Mouse (Mus musculus): ENCODE data around the gene Lhfpl2.

The Lhfpl2 gene

DNA sequence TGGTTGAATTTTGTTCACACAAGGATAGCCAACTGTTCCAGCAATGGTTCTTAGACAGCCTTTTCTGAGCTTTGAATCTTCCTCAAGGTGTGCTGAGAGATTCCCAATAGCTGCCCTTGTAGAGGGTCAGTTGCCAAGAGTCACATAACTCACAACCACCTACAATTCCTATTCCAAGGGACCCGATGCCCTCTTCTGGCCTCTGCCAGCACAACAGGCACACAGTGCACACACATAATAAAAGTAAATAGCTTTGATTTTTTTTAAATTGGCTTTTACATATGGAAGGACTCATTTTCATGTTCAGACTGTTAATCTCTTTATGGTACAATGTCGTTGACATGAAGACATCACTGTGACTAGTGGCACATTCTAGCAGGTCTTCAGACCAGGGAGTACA lies 155.1 kb downstream of the Lhfpl2 start:
- no peak for DNase-seq (ENCODE audit: low read depth, low spot score)

DNA sequence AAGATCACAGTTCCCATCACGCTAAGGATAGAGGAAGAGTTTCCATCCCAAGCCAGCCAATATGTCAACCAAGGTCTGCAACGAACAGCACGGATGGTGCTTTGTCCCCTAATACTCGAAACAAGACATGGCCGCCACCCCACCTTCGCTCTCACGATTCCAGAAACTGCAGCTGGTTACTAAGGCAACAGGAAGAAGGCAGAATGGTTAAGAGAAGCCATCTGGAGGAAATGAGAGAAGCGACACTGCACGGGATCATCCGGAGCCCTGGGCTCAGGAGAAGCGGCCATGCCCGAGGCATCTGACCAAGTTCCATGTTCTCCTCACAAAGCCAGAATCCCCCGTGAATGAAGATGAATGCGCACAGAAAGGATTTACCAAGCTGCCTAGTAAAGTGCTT lies 166.0 kb downstream of the Lhfpl2 start:
- no peak for DNase-seq (ENCODE audit: low read depth, low spot score)

- DNase-seq (ENCODE audit: low read depth, low spot score), result no peak
Measured at GRCm38 (mm10) chr13:94224717-94225705, 167.4 kb downstream of the Lhfpl2 start.

DNA sequence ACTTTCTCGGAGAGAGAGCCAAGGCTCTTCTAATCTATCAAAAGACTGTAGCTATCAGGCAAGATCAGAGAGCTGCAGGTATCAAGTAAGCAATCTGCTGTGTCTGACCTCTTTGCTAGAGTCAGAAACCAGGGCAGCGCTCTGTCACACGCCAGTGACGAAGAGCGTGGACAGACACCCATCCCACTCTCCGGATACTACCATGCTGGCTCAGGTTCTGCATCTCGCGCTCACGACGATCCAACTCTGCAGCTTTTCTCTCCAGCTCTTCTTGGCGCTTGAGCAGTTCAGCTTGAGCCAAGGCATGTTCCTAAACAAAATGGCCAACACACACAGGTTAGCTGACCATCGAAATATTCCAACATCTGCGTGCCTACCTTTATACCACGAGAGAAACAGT lies 174.3 kb downstream of the Lhfpl2 start:
- no peak for DNase-seq (ENCODE audit: low read depth, low spot score)

DNA sequence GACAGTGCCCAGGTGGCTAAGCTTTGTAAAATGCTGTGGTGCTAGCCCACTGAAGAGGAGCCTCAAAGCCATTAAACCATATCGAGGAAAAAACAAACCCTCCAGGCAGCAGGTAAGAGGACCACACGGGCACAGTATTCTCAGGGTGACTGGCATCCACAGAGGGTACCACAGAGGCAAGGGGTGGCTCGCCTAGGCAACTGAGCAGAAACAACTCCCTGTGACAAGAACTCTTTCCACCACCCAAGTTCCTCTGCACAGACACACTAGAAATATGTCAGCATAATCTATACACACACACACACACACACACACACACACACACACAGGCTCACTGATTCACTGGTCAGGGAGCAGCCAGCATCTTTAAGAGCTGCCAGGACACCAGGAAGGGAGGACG lies 181.9 kb downstream of the Lhfpl2 start:
- no peak for DNase-seq (ENCODE audit: low read depth, low spot score)

GRCm38 (mm10) chr13:94240111-94240510 lies 182.5 kb downstream of the Lhfpl2 start:
- DNase-seq (ENCODE audit: low read depth, low spot score), result no peak

GRCm38 (mm10) chr13:94240873-94241272 lies 183.3 kb downstream of the Lhfpl2 start:
- DNase-seq (ENCODE audit: low read depth, low spot score), result no peak

GRCm38 (mm10) chr13:94241892-94242524 lies 184.4 kb downstream of the Lhfpl2 start:
- DNase-seq (ENCODE audit: low read depth, low spot score), result no peak

- no peak for DNase-seq (ENCODE audit: low read depth, low spot score)
Measured at GRCm38 (mm10) chr13:94242897-94243296, 185.3 kb downstream of the Lhfpl2 start.

Measured in telencephalon, adult 2 months (tissue).